Mouse (Mus musculus) cerebellum, postnatal 4 days (tissue): Measurements from ENCODE around the gene Dennd1b.

Source experiments
- DNase-seq, 2 experiments: peaks; one replicate each; pipeline ENCODE4 v3.0.0; 2022; ENCODE audit warnings: low spot score in 2 of 2, mixed read lengths in 1 of 2

Dennd1b gene

GRCm38 (mm10) chr1:138962266-138963101 is 751 bp upstream of the Dennd1b start:
- no peak for DNase-seq

- peak in 1 of 2 experiments; percentile 47 for DNase-seq
Observed at GRCm38 (mm10) chr1:138963868-138964458, 728 bp downstream of the Dennd1b start.

- DNase-seq = no peak
Observed at GRCm38 (mm10) chr1:138965069-138965468, 1.8 kb downstream of the Dennd1b start.

- DNase-seq = no peak
Observed at GRCm38 (mm10) chr1:138965511-138965910, 2.3 kb downstream of the Dennd1b start.

- no peak for DNase-seq
Observed at GRCm38 (mm10) chr1:138967450-138967849, 4.2 kb downstream of the Dennd1b start.

GRCm38 (mm10) chr1:138970053-138970452 is 6.8 kb downstream of the Dennd1b start:
- no peak for DNase-seq

GRCm38 (mm10) chr1:138973541-138974224 is 10.4 kb downstream of the Dennd1b start:
- DNase-seq = no peak

- DNase-seq = no peak
Observed at GRCm38 (mm10) chr1:138974836-138975235, 11.6 kb downstream of the Dennd1b start.

- no peak for DNase-seq
Observed at GRCm38 (mm10) chr1:138975945-138976344, 12.7 kb downstream of the Dennd1b start.

GRCm38 (mm10) chr1:138982203-138982602 is 19.0 kb downstream of the Dennd1b start:
- no peak for DNase-seq

GRCm38 (mm10) chr1:138982611-138983010 is 19.4 kb downstream of the Dennd1b start:
- DNase-seq = no peak

GRCm38 (mm10) chr1:138983064-138983463 is 19.8 kb downstream of the Dennd1b start:
- no peak for DNase-seq

- DNase-seq = no peak
Observed at GRCm38 (mm10) chr1:138983465-138983864, 20.2 kb downstream of the Dennd1b start.

GRCm38 (mm10) chr1:138984161-138984560 is 20.9 kb downstream of the Dennd1b start:
- DNase-seq = no peak

- DNase-seq = no peak
Observed at GRCm38 (mm10) chr1:138992384-138993138, 29.3 kb downstream of the Dennd1b start.

GRCm38 (mm10) chr1:138995621-138996380 is 32.6 kb downstream of the Dennd1b start:
- DNase-seq = no peak

- no peak for DNase-seq
Observed at GRCm38 (mm10) chr1:138996663-138997062, 33.4 kb downstream of the Dennd1b start.

GRCm38 (mm10) chr1:139000675-139001379 is 37.6 kb downstream of the Dennd1b start:
- peak in 1 of 2 experiments; percentile 6 for DNase-seq

GRCm38 (mm10) chr1:139003503-139003902 is 40.3 kb downstream of the Dennd1b start:
- no peak for DNase-seq

- no peak for DNase-seq
Observed at GRCm38 (mm10) chr1:139006000-139006399, 42.8 kb downstream of the Dennd1b start.
